In genomic region chr11:83257211-83257610, GRCm38 (mm10) we compare ENCODE assay signal across 12 mouse cellular contexts. TPM values are rescaled to one million over a fixed set of nuclear protein-coding genes. Genes with fewer than 3 reads are reported as not detected.
DNase-seq lines count a peak whose midpoint lies in the region.
"Had no signal": no experiment of that assay in that cellular context is flagged by ENCODE, and none has a peak within 500 bp of the region (broad histone marks: within the 10 kb centered on the region; RNA-seq: fewer than 3 reads in every experiment).

No protein-coding gene starts in this region.

- peak; percentile 51 for DNase-seq in 416B (ENCODE audit: low read depth)
- DNase-seq in adrenal gland, adult 2 months: peak; percentile 89
- peak; percentile 75 for DNase-seq in adrenal gland, postnatal 10 days
- peak; percentile 33 for DNase-seq in adrenal gland, postnatal 25 days
- DNase-seq in ovary, adult 18-20 months (ENCODE audit: low spot score): peak; percentile 81
- DNase-seq in testis, postnatal 14 days (ENCODE audit: low spot score): peak; percentile 65

RNA-seq across cellular contexts. Expression of gene Slfn14, which starts 29.3 kb away (rescaled TPM):
- total RNA-seq in adrenal gland, adult 2 months (2021): not detected
- polyA plus RNA-seq in adrenal gland, adult 2 months (2012; rRNA removed): not detected in 2 replicates
- 1 to 10 TPM in 1 of 2 experiments, under 1 TPM in 1; 0.60 to 2.0 TPM for total RNA-seq in adrenal gland, postnatal 10 days (2021)
- total RNA-seq in adrenal gland, postnatal 25 days (2021): not detected in 2 replicates
- total RNA-seq: adrenal gland, adult 18-20 months; ES-E14; forebrain, postnatal 0 days had no signal
- polyA plus RNA-seq: C2C12; cortical plate, adult 2 months; forebrain, embryonic 15.5 days; forebrain, postnatal 0 days had no signal

RNA-seq across cellular contexts. Expression of gene Ap2b1, which starts 41.6 kb away (rescaled TPM):
- 100 to 1,000 TPM; 101 to 104 TPM for total RNA-seq in adrenal gland, adult 2 months (2021)
- 17.7 and 24.0 TPM in 2 replicates for polyA plus RNA-seq in adrenal gland, adult 2 months (2012; rRNA removed)
- 10 to 100 TPM; 78.1 to 96.0 TPM for total RNA-seq in adrenal gland, postnatal 10 days (2021)
- 90.8 and 107 TPM in 2 replicates for total RNA-seq in adrenal gland, postnatal 25 days (2021)

RNA-seq across cellular contexts. Expression of gene Pex12, which starts 45.2 kb away (rescaled TPM):
- 10 to 100 TPM; 18.4 to 21.4 TPM for total RNA-seq in adrenal gland, adult 2 months (2021)
- 12.3 and 12.5 TPM in 2 replicates for polyA plus RNA-seq in adrenal gland, adult 2 months (2012; rRNA removed)
- total RNA-seq in adrenal gland, postnatal 10 days (2021): 10 to 100 TPM in 1 of 2 experiments, 1 to 10 TPM in 1; 8.4 to 13.1 TPM
- total RNA-seq in adrenal gland, postnatal 25 days (2021): 18.1 and 18.3 TPM in 2 replicates

Comparison
In these comparisons a context has a peak if more than half of its experiments do, and no peak if none do; other contexts are left out.
1. Peak in every context shown above with its lines: DNase-seq.
2. DNase-seq: peak in every context shown above with its lines; median percentile 89 in adrenal gland, adult 2 months; 81 in ovary, adult 18-20 months; 75 in adrenal gland, postnatal 10 days; 65 in testis, postnatal 14 days; 51 in 416B; 33 in adrenal gland, postnatal 25 days.